Mouse (Mus musculus): ENCODE measurements around the gene Impg1.

Gene Impg1

GRCm38 (mm10) chr9:80465381-80465780 is at the start of gene Impg1:
Gene Impg1, minus strand, starts transcription at chr9:80465481.
- DNase-seq: no peak

- DNase-seq: no peak
These were observed 44.3 kb upstream of the Impg1 start for GRCm38 (mm10) chr9:80509464-80510153.

GRCm38 (mm10) chr9:80504496-80505012 is 39.3 kb upstream of the Impg1 start:
- no peak for DNase-seq

- DNase-seq: no peak
These were observed 26.3 kb upstream of the Impg1 start for GRCm38 (mm10) chr9:80491591-80491990.

GRCm38 (mm10) chr9:80460420-80460819 is 4.9 kb downstream of the Impg1 start:
- no peak for DNase-seq

GRCm38 (mm10) chr9:80450467-80451261 is 14.6 kb downstream of the Impg1 start:
- DNase-seq: no peak

GRCm38 (mm10) chr9:80441096-80441710 is 24.1 kb downstream of the Impg1 start:
- no peak for DNase-seq

- no peak for DNase-seq
These were observed 73.9 kb downstream of the Impg1 start for GRCm38 (mm10) chr9:80391404-80391803.

GRCm38 (mm10) chr9:80391002-80391401 is 74.3 kb downstream of the Impg1 start:
- DNase-seq: no peak

- DNase-seq: no peak
These were observed 77.4 kb downstream of the Impg1 start for GRCm38 (mm10) chr9:80387890-80388289.

GRCm38 (mm10) chr9:80386492-80386891 is 78.8 kb downstream of the Impg1 start:
- DNase-seq: peak; percentile 16 to 21

- peak; percentile 50 to 53 for DNase-seq
These were observed 79.3 kb downstream of the Impg1 start for GRCm38 (mm10) chr9:80386000-80386399.

GRCm38 (mm10) chr9:80382711-80383110 is 82.6 kb downstream of the Impg1 start:
- DNase-seq: no peak

GRCm38 (mm10) chr9:80380078-80380645 is 85.1 kb downstream of the Impg1 start:
- no peak for DNase-seq

GRCm38 (mm10) chr9:80374100-80374499 is 91.2 kb downstream of the Impg1 start:
- DNase-seq: peak in 1 of 2 experiments; percentile 8

- DNase-seq: peak; percentile 7 to 17
These were observed 92.0 kb downstream of the Impg1 start for GRCm38 (mm10) chr9:80373304-80373739.

GRCm38 (mm10) chr9:80368636-80369035 is 96.6 kb downstream of the Impg1 start:
- DNase-seq: no peak

GRCm38 (mm10) chr9:80367520-80368204 is 97.6 kb downstream of the Impg1 start:
- DNase-seq: no peak

GRCm38 (mm10) chr9:80360063-80360462 is 105.2 kb downstream of the Impg1 start:
- DNase-seq: no peak

GRCm38 (mm10) chr9:80351678-80352331 is 113.5 kb downstream of the Impg1 start:
- peak; percentile 41 to 47 for DNase-seq

- no peak for DNase-seq
These were observed 114.0 kb downstream of the Impg1 start for GRCm38 (mm10) chr9:80351295-80351677.

Data from cerebellum, postnatal 14 days (tissue).